Mouse (Mus musculus) E14TG2a.4 (cell line): ENCODE results near the gene Ripor3.

Experiments
- CTCF ChIP-seq: conservative IDR thresholded peaks from 2 replicates; pipeline ENCODE4 v1.5.1; 2014; ENCODE audit warnings: low read length
- NANOG ChIP-seq: IDR thresholded peaks from 2 replicates; pipeline ENCODE4 v1.6.1; 2014; ENCODE audit warnings: borderline replicate concordance, low read length, mixed read lengths

DNA sequence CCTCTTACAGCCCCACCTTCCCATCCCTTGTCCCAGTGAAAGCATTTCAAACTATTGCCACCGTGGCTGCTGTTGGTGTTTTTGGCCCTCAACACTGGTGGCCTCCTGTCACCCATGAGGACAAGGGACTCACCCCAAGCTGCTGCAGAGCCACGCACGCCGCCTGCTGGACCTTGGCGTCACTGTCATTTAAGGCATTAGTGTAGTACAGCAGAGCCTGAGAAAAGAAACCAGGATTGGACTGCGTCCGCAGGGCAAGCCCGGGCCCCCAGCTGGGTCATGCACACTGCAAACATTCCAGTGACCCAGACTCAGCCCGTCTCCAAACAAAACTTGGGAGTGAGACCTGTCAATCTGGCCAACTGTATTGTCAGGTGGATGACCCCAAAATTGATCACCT, 27.8 kb downstream of the Ripor3 start:
- TF ChIP-seq CTCF (no peak; the same call in 1 of the 2 replicates), NANOG (no peak)
